Mouse (Mus musculus): Measurements from ENCODE around the gene Ywhae.

- no peak for TF ChIP-seq E2F4 (IDR thresholded peaks at IDR 0.05; ENCODE audit: insufficient replicate concordance, low read depth, low read length)
- no peak for TF ChIP-seq CTCF (conservative IDR thresholded peaks at IDR 0.05 in 1 of 2, IDR thresholded peaks at IDR 0.05 in 1 of 2; ENCODE audit: low read depth in 2 of 2, low read length in 2 of 2)
- TF ChIP-seq NRF1 (IDR thresholded peaks at IDR 0.05; ENCODE audit: low read depth, low read length): no peak
Measured at GRCm38 (mm10) chr11:75801369-75801768, 68.7 kb downstream of the Ywhae start.

Data from CH12.LX (cell line).